Mouse (Mus musculus): ENCODE measurements around the gene Zfp683.

Zfp683 gene

GRCm38 (mm10) chr4:134051912-134052311, 1.7 kb upstream of the Zfp683 start:
- DNase-seq (ENCODE audit: low read depth, low spot score): no peak

- DNase-seq (ENCODE audit: low read depth, low spot score): no peak
These were observed 1.1 kb upstream of the Zfp683 start for GRCm38 (mm10) chr4:134052560-134052959.

GRCm38 (mm10) chr4:134058166-134058715, 4.6 kb downstream of the Zfp683 start:
- DNase-seq (ENCODE audit: low read depth, low spot score): no peak

- no peak for DNase-seq (ENCODE audit: low read depth, low spot score)
These were observed 5.3 kb downstream of the Zfp683 start for GRCm38 (mm10) chr4:134058908-134059307.

- DNase-seq (ENCODE audit: low read depth, low spot score): no peak
These were observed 6.7 kb downstream of the Zfp683 start, which contains the start of gene Crybg2 for GRCm38 (mm10) chr4:134060135-134060865. Gene Crybg2, plus strand, starts transcription at chr4:134060815.

DNA sequence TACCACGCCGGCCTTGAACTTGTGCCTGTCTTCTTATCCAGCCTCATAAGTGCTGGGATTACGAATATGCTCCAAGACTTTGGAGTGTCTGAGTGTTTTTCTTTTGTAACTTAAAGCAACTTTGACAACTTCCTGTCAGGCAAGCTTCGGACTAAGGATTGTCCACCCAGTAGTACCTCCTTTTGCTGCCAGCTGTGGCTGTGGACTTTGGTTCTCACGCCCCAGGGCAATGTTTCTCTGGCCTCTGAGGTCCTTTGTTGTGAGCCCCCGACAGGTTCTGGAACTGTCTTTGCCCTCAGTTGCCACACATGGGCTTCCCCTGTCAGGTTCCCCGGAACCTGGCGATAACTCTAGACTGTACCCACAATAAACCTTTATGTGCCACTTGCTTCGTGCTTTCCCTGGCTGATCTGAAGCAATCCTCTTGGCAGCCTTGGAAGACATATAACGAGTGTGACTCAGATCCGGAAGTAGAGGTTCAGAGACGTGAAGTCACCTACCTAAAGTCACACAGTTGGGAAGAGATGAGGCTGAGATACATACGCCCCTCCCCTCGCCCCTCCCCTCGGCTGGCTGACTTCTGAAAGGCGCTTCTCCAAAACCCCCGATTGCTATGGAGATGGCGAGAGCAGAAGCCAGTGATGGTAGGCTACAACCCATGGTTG, 7.7 kb downstream of the Zfp683 start:
- DNase-seq (ENCODE audit: low read depth, low spot score): peak; percentile 48

DNA sequence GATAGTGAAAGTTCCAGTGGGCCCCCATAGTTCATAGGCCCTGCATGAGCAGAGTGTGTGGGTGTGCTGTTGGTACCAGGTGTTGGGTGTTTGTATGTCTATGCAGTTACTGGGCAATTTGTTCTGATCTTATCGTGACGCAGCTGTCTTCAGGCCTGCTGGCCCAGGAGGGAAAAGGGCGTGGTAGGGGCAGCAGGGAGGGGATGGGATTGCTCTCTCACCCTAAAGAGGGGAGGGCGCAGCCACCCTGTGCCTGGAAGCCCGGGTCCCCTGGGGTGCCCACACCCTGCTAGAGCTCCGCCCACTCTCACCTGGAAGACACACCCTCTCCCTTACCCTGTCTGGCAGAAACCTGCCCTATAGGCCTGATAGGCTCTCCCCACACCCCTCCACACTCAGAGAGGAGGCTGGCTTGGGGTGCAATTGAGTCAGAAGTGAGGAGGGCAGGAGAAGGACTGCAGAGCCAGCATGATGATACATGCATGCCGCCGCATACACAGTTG, 8.4 kb downstream of the Zfp683 start:
- peak; percentile 53 for DNase-seq (ENCODE audit: low read depth, low spot score)

DNA sequence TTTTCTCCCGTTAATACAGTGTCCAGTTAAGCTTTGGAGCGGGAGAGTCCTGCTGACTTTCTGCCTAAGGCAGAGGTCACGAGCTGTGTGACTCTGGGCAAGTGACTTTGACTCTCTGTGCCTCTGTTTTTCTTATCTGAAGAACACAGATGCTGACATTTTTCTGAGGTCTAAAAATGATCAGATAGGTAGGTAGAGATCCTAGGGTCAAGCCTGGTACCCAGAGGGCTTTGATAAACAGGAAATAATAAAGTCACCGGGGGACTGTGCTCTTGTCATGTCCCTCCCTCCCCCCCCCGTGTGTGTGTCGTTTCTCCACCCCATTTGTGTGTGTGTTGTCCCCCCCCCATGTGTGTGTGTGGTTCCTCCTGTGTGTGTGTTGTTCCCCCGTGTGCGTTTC, 8.9 kb downstream of the Zfp683 start:
- no peak for DNase-seq (ENCODE audit: low read depth, low spot score)

DNA sequence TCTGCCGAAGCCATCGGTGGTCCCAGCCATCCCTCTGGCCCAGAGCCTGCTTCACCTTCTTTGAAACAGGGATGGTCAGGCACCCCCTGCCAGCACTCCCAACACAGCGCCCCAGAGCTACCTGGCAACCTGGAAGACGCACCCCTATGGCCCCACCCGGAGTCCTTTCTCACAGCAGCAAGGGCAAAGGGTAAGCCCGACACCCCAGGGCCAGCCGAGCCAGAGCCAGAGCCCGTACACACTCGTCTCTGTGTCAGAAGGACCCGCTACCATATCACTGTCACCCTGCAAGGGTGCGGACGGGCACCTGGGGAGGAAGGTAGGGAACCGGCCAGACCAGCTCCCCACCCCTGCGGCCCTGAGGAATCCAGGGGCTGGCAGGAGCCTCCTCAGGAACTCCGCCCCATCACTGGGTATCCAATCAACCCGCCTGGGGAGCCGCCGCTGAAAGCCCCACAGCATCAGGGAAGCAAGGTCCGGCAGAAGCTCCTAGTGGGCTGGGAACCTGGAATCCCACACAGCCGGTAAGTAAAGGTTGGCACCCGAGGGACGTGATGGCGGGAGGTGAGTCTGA, 11.9 kb downstream of the Zfp683 start:
- DNase-seq (ENCODE audit: low read depth, low spot score): no peak

GRCm38 (mm10) chr4:134067383-134067782, 13.7 kb downstream of the Zfp683 start:
- DNase-seq (ENCODE audit: low read depth, low spot score): no peak

DNA sequence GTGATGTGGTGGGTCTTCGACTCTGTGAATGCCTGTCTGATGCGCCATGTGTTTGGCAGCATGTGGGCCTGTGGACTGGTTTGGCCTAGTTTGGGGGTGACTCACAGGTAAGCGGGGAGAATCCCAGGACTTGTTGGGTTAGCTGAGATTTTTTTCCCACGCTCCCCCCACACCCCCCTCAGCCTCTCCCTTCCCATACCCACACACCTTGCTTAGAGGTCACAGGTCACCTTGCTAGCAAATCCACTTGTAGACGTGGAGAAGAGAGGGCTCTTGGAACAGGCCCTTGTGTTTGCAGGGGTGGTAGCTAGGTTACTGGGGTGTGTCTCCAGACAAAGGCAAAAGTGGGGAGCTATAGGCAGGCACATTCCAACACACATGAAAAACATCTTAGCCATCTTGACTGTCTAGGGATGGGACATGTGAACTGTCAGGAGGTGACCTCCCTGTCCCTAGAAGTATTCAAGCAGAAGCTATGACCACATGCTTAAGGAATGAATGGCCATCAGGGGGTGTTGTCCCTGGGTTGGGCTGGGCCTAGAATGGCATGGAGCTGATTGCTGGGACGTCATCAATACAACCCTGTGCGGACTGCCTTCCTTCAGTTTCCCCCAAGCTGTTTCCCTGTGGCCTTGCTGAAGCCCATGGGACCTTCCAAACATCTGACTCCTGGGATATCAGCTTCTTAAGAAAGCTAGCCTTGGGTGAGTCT, 14.4 kb downstream of the Zfp683 start:
- no peak for DNase-seq (ENCODE audit: low read depth, low spot score)

DNA sequence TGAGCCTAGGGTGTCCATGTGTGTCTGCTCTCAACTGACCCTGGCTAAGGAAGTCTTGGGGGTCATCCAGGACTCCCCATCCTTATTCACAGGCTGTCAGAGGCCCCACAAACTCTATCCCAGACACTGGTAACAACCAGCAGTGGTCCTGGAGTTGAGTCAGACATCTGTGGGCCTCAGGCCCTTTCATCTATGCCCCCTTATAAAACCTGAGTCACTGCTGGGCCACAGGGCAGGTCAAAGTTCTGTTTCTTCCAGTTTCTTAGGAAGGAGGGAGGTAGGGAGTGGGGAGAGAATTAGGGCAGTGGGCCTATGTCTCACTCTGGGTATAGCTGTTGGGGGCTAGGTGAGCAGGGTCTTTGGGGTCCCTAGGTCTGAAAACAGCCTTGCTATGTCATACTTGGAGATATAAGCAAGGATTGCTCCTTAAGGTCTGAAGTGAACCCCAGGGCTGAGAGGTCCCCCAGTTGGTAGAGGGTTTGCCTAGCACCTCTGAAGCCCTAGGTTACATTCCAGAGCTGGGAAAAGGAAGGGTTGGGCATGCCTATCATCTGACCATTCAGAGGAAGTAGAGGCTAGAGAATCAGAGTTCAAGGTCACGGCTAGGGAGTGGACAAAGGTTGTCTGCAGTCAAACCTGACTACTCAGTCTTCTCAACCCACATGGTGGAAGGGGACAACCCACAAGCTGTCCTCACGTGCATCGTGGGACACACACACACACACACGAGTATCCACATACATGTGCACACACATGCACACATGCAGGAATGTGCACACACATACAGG, 15.3 kb downstream of the Zfp683 start:
- DNase-seq (ENCODE audit: low read depth, low spot score): peak; percentile 69

GRCm38 (mm10) chr4:134078694-134079093, 25.1 kb downstream of the Zfp683 start:
- peak; percentile 98 for DNase-seq (ENCODE audit: low read depth, low spot score)

GRCm38 (mm10) chr4:134080674-134081073, 27.0 kb downstream of the Zfp683 start:
- DNase-seq (ENCODE audit: low read depth, low spot score): no peak

- DNase-seq (ENCODE audit: low read depth, low spot score): peak; percentile 99
These were observed 28.2 kb downstream of the Zfp683 start for GRCm38 (mm10) chr4:134081730-134082386.

- no peak for DNase-seq (ENCODE audit: low read depth, low spot score)
These were observed 28.8 kb downstream of the Zfp683 start for GRCm38 (mm10) chr4:134082460-134082859.

DNA sequence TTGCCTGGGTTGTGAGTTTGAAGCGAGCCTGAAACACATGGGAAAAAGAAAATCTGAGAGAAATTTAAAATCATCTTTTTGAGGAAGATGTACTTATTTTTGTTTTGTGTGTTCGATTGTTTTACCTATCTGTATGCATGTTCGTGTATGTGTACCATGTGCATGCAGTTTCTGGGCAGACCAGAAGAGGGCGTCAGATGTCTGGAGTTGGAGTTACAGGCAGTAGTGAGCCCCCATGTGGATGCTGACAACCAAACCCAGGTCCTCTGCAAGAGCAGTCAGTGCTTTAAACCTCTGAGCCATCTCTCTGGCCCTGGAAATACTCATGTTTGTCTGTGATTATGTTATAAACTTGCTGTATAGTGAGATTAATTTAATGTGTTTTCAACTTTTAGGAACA, 31.4 kb downstream of the Zfp683 start:
- peak; percentile 90 for DNase-seq (ENCODE audit: low read depth, low spot score)

DNA sequence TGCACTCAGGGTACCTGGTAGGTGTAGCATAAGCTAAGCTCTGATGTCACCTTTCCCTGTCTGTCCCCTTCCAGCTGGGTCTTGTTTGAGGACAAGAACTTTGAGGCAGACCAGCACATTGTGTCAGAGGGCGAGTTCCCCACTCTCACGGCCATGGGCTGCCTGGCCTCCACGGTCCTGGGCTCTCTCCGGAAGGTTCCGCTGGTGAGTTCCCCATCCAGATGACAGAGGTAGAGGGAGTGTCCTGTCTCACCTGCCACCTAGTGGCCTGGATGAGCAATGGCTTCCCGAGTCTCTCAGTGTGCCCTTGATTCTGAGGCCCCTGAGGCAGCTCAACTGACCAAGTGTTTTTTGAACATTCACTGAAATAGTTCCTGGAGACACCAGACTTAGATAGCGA, 33.8 kb downstream of the Zfp683 start:
- peak; percentile 63 for DNase-seq (ENCODE audit: low read depth, low spot score)

DNA sequence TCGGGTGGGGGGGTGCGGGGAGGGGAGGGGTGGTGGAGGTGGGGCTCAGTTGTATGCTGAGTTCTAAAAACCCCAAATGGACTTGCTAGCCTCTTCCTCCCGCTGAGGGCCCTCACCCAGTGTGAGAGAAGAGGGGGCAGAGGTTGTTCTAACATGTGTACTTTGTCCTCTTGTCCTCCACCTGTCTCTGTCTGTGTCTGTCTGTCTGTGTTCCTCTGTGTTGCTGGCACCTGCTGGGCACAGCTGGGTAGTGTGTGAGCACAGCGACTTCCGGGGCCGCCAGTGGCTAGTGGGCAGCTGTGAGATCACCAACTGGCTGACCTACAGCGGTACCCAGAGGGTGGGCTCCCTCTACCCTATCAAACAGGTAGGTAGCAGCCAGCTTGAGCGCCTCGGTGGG, 35.4 kb downstream of the Zfp683 start:
- no peak for DNase-seq (ENCODE audit: low read depth, low spot score)

DNA sequence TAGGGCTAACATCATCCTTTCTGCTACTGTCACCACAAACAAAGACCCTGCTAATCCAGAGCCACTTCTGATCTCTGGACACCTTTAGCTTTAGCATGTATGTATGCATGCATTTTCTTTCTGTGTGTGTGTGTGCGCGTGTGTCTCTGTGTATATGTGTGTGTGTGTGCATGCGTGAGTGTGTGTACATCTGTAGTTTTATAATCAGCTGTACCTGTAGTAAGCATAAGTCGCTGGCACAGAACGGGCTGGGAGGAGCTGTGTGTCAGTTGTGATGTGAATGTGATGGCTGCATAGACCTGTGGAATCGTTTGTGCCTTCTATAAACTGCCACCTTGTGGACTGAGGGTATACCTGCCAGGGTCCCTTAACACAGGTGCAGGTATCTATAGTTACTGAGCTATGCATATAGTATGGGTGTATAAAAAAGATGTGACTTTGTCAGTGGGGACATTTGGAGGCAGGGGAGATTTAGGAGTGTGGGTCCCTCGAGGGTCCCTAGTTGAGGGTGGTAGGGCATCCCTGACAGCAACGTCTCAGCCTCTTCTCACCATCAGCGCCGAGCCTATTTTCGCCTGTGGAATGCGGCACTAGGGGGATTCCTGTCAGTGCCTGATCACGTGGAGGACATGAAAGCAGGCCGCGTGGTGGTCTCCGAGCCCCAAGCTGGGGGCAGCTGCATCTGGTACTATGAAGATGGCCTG, 37.0 kb downstream of the Zfp683 start:
- DNase-seq (ENCODE audit: low read depth, low spot score): no peak
